Mouse (Mus musculus) spleen, postnatal 10 days (tissue): ENCODE data around the gene Iqcg.
A peak's percentile ranks its signal among the peaks of the same experiment; 100 is the strongest.

Experiments
- DNase-seq, 2 experiments: peaks; one replicate each; pipeline ENCODE4 v3.0.0; 2021 to 2022; ENCODE audit warnings: low spot score in 2 of 2

The Iqcg gene

DNA sequence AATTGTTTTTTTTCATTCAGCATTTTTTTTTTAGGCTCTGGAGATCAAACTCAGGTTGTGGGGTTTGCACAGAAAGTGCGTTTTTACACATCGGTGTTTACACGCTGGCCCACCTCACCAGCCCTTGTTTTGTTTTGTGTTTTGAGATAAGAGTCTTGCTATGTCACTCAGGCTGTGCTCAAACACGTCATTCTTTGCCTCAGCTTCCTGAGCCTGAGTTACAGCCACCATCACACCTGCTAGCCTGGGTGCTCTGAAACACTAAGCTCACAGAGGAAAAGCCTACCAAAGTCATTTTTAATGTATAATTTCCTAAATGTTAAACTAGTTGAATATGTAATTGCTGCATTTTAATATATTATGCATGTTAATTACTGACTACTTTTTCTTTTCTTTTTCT, 74.6 kb downstream of the Iqcg start:
- DNase-seq: no peak

DNA sequence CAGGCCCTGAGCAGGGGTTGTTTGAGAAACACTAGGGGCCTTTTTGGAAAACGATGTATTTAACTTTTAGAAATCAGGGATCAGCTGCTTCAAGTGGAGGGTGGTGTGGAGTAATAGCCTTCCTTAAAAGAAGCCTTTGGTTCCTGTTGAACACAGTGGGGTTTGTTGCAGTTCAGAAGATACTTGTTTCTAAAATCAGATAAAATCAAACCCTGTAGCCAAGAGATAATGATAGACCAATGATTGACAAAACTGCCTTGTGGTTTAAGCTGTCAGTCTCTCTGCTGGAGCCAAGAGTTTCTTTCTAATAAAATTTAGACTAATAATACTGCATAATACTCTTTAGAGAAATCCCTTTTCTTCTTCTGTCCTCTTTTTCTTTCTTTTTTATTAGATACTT, 75.8 kb downstream of the Iqcg start:
- no peak for DNase-seq

DNA sequence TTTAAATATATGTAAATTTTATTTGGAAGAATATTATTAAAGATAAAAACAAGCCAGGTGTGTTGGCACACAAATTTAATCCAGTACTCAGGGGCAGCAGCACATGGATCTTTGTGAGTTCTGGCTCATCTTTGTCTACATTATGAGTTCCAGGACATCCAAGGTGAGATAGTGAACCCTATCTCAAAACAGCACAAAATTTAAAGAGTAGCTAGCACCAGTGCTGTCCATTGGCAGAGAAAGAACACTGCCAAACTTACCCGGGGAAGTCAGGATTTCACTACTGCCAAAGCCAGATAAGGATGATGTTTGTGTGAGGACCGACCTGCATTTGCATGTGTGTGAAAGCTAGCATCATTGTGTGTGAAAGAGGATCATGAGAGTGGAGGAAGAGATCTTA, 83.0 kb downstream of the Iqcg start:
- no peak for DNase-seq

DNA sequence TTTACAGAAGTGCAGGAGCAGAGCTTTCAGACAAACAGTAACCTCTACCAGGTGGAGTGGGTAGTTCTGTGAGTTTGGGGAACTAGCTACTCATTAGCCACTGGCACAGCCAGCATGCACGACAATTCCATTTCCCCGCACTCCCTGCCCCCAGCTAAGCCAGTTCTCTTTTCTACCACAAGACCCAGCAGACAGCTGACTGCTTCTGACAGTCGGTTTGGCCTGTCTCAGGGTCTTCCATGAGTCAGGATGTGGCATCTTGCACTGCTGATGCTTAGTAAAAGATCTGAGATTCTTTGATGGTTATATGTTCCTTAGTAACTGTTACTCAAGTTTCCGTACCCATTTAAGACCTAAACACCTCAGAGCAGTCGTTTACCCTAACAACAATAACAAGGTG, 83.5 kb downstream of the Iqcg start:
- DNase-seq: peak in 1 of 2 experiments; percentile 35
